Mouse (Mus musculus) CH12.LX (cell line): Measurements from ENCODE around the gene Strc. TPM values are rescaled to one million over a fixed set of nuclear protein-coding genes. Genes with fewer than 3 reads are reported as not detected.

Experiments used
- DNase-seq: peaks from one replicate; pipeline ENCODE4 v3.0.0-alpha.2; 2013; ENCODE audit errors: extremely low read depth
- H3K27ac ChIP-seq: 2 replicates; pipeline ENCODE4 v1.5.1; 2012; ENCODE audit warnings: low read depth, mild to moderate bottlenecking, control low read depth, moderate library complexity; ENCODE audit not compliant: insufficient read depth
- H3K27me3 ChIP-seq: replicated peaks from 2 replicates; pipeline ENCODE3; 2012; ENCODE audit warnings: inconsistent platforms
- H3K36me3 ChIP-seq, 2 experiments: replicated peaks in 1 of 2; 2 replicates each; pipeline versions ENCODE3 to v1.6.1; 2012; ENCODE audit warnings: inconsistent platforms in 1 of 2, low read length in 1 of 2, mild to moderate bottlenecking in 1 of 2, mixed read lengths in 1 of 2, moderate library complexity in 1 of 2; ENCODE audit not compliant: control insufficient read depth in 1 of 2, insufficient read depth in 1 of 2
- H3K4me1 ChIP-seq, 2 experiments: 2 replicates each; pipeline ENCODE4 v1.6.1; 2012; ENCODE audit warnings: inconsistent platforms in 1 of 2, moderate library complexity in 1 of 2; ENCODE audit not compliant: insufficient read depth in 2 of 2, control insufficient read depth in 1 of 2
- H3K4me2 ChIP-seq: 2 replicates; pipeline ENCODE4 v1.6.1; 2012; ENCODE audit warnings: low read depth, mild to moderate bottlenecking, control low read depth; ENCODE audit not compliant: poor library complexity, insufficient read depth, severe bottlenecking
- H3K4me3 ChIP-seq, 3 experiments: fragments of 150-350 bp in 1 of 3; sonication (generic) in 1 of 3; replicated peaks in 1 of 3; 2 replicates each; pipeline versions ENCODE3 to v1.5.1; 2011 to 2012; ENCODE audit warnings: low read depth in 2 of 3, low read length in 2 of 3, mild to moderate bottlenecking in 2 of 3, moderate library complexity in 2 of 3, control low read depth in 1 of 3, improper control_type of control experiment in 1 of 3, inconsistent platforms in 1 of 3, mixed read lengths in 1 of 3; ENCODE audit not compliant: poor library complexity in 1 of 3
- H3K79me2 ChIP-seq: replicated peaks from 2 replicates; pipeline ENCODE4 v1.6.1; 2012; ENCODE audit warnings: mild to moderate bottlenecking, moderate library complexity; ENCODE audit not compliant: control insufficient read depth, poor library complexity, insufficient read depth, severe bottlenecking; ENCODE audit errors: extremely low read depth
- H3K9ac ChIP-seq: 2 replicates; pipeline ENCODE4 v1.6.1; 2012; ENCODE audit warnings: low read depth, mild to moderate bottlenecking, control low read depth, moderate library complexity; ENCODE audit not compliant: insufficient read depth
- H3K9me3 ChIP-seq: replicated peaks from 2 replicates; pipeline ENCODE3; 2012; ENCODE audit warnings: low read length, inconsistent platforms, mixed read lengths
- CHD1 ChIP-seq: IDR thresholded peaks from 2 replicates; pipeline ENCODE4 v1.6.1; 2012; ENCODE audit warnings: low read depth, low read length, improper control_type of control experiment, inconsistent platforms
- CHD2 ChIP-seq: IDR thresholded peaks from 2 replicates; pipeline ENCODE4 v1.6.1; 2011; ENCODE audit warnings: low read length, improper control_type of control experiment
- CTCF ChIP-seq, 2 experiments: IDR thresholded peaks in 1 of 2; conservative IDR thresholded peaks in 1 of 2; 2 replicates each; pipeline ENCODE4 v1.5.1; 2011 to 2012; ENCODE audit warnings: low read depth in 2 of 2, low read length in 2 of 2, improper control_type of control experiment in 1 of 2, inconsistent platforms in 1 of 2, mild to moderate bottlenecking in 1 of 2, moderate library complexity in 1 of 2
- ELF1 ChIP-seq: IDR thresholded peaks from 2 replicates; pipeline ENCODE4 v1.6.1; 2014; ENCODE audit warnings: low read depth, mild to moderate bottlenecking, inconsistent platforms, low read length, improper control_type of control experiment
- EP300 ChIP-seq: IDR thresholded peaks from 2 replicates; pipeline ENCODE4 v1.6.1; 2011; ENCODE audit warnings: low read length, improper control_type of control experiment
- ETS1 ChIP-seq: conservative IDR thresholded peaks from 2 replicates; pipeline ENCODE4 v1.6.1; 2012; ENCODE audit warnings: low read depth, mild to moderate bottlenecking, inconsistent platforms, low read length, improper control_type of control experiment, moderate library complexity
- IRF4 ChIP-seq: IDR thresholded peaks from 2 replicates; pipeline ENCODE4 v1.6.1; 2014; ENCODE audit warnings: low read depth, mild to moderate bottlenecking, inconsistent platforms, low read length, improper control_type of control experiment
- JUN ChIP-seq: IDR thresholded peaks from 2 replicates; pipeline ENCODE4 v1.6.1; 2011; ENCODE audit warnings: low read depth, mild to moderate bottlenecking, low read length, improper control_type of control experiment, moderate library complexity; ENCODE audit not compliant: insufficient read depth
- MAX ChIP-seq: IDR thresholded peaks from 2 replicates; pipeline ENCODE4 v1.6.1; 2011; ENCODE audit warnings: low read length, improper control_type of control experiment
- MAZ ChIP-seq: IDR thresholded peaks from 2 replicates; pipeline ENCODE4 v1.6.1; 2012; ENCODE audit warnings: low read depth, mild to moderate bottlenecking, inconsistent platforms, low read length, improper control_type of control experiment, moderate library complexity
- MXI1 ChIP-seq: IDR thresholded peaks from 2 replicates; pipeline ENCODE4 v1.6.1; 2011; ENCODE audit warnings: mild to moderate bottlenecking, low read depth, low read length, improper control_type of control experiment
- MYC ChIP-seq: IDR thresholded peaks from 2 replicates; pipeline ENCODE4 v1.6.1; 2011; ENCODE audit warnings: low read depth, mild to moderate bottlenecking, improper control_type of control experiment, low read length
- NRF1 ChIP-seq: IDR thresholded peaks from 2 replicates; pipeline ENCODE4 v1.6.1; 2014; ENCODE audit warnings: low read depth, mild to moderate bottlenecking, inconsistent platforms, low read length, improper control_type of control experiment, moderate library complexity
- PAX5 ChIP-seq: IDR thresholded peaks from 2 replicates; pipeline ENCODE4 v1.6.1; 2012; ENCODE audit warnings: low read length, inconsistent platforms, mixed read lengths
- POLR2A ChIP-seq: IDR thresholded peaks from 2 replicates; pipeline ENCODE4 v1.6.1; 2011; ENCODE audit warnings: low read depth, mild to moderate bottlenecking, improper control_type of control experiment, low read length
- RAD21 ChIP-seq: IDR thresholded peaks from 2 replicates; pipeline ENCODE4 v1.6.1; 2011; ENCODE audit warnings: low read depth, mild to moderate bottlenecking, low read length, improper control_type of control experiment, moderate library complexity
- SIN3A ChIP-seq: IDR thresholded peaks from 2 replicates; pipeline ENCODE4 v1.6.1; 2012; ENCODE audit warnings: low read length, improper control_type of control experiment, inconsistent platforms
- SMC3 ChIP-seq: IDR thresholded peaks from 2 replicates; pipeline ENCODE4 v1.6.1; 2011; ENCODE audit warnings: low read depth, low read length, improper control_type of control experiment
- TBP ChIP-seq: conservative IDR thresholded peaks from 2 replicates; pipeline ENCODE4 v1.6.1; 2011; ENCODE audit warnings: low read depth, low read length, improper control_type of control experiment
- ZC3H11A ChIP-seq: IDR thresholded peaks from 2 replicates; pipeline ENCODE4 v1.6.1; 2012; ENCODE audit warnings: low read depth, mild to moderate bottlenecking, inconsistent platforms, low read length, improper control_type of control experiment
- ZKSCAN1 ChIP-seq: IDR thresholded peaks from 2 replicates; pipeline ENCODE4 v1.6.1; 2012; ENCODE audit warnings: low read depth, inconsistent platforms, low read length, improper control_type of control experiment, borderline replicate concordance
- ZNF384 ChIP-seq: IDR thresholded peaks from 2 replicates; pipeline ENCODE4 v1.6.1; 2012; ENCODE audit warnings: low read depth, low read length, improper control_type of control experiment, inconsistent platforms
- dilution Hi-C: fragments of 300-500 bp; cut with MboI; formaldehyde crosslinking; loops from 2 replicates; pipeline ENCODE4 v1.14.3; 2020; ENCODE audit warnings: low sequenced_read_pairs; ENCODE audit not compliant: extremely low pct_unique_long_range_greater_than_20kb, extremely low pct_ligation_motif_present
- in situ Hi-C: fragments of 300-500 bp; cut with MboI; formaldehyde crosslinking; loops from 3 replicates; pipeline ENCODE4 v1.14.3; 2019; ENCODE audit warnings: low sequenced_read_pairs, low pct_ligation_motif_present, low pct_unique_long_range_greater_than_20kb, mixed read lengths
- polyA plus RNA-seq: library from polyadenylated mRNA; unstranded; fragments of >175 nt; gene quantifications from 2 replicates; pipeline ENCODE4 v1.2.1, GENCODE M21; 2012; ENCODE audit warnings: low read depth; ENCODE audit not compliant: insufficient read length
- total RNA-seq, 2 experiments: library from RNA; depleted of rRNA; stranded (reverse); fragments of 300-350 nt in 1 of 2; fragments of >200 nt in 1 of 2; gene quantifications; 2 replicates each; pipeline ENCODE4 v1.2.3; 2012 to 2014

Gene Strc
- total and polyA plus RNA-seq, 3 experiments = 1.6 to 9.2 (median 6.3) TPM

DNA sequence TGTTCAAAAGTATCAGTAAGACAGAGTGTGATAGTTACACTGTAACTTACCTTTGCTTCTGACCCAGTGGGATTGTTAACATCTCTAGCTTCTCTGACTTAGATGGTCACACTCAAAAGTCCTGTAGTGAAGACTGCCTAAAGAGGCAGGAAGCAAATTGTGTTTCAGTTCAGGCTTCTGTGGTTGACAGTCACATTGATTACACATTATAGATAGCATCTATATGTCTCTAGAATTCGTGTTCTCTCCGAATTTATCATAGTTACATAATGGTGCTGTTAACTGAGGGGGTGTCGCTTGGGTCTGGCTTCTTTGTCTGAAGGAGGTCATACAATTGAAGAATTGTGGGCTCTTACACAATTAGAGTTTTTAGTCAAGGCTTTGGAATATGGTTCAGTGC is 28.1 kb upstream of the Strc start:
- DNase-seq = no peak
- Histone ChIP-seq H3K9ac (peak overlapping the region; percentile 96; the same call in 1 of the 2 replicates), H3K79me2 (peaks cover 59% of the 10 kb centered on the region), H3K4me1 (peaks cover 8 to 54% of the 10 kb centered on the region in 2 experiments; a peak in 3 of 4 replicates), H3K27me3 (no peaks in the 10 kb centered on the region), H3K4me2 (peak overlapping the region; percentile 94), H3K27ac (no peak overlapping the region), H3K4me3 (peak overlapping the region; percentile 43 to 96 (median 72)), H3K9me3 (no peaks in the 10 kb centered on the region), H3K36me3 (peaks cover 8 to 39% of the 10 kb centered on the region in 2 experiments)
- dilution Hi-C loops (no loop called here), in situ Hi-C loops (no loop called here)
- TF ChIP-seq SIN3A = 0 out of 2 replicates have a peak, but pooled peaks have one; percentile 14
- TF ChIP-seq MAZ = no peak

GRCm38 (mm10) chr2:121414139-121414685 is 27.2 kb upstream of the Strc start:
- peak; percentile 77 for DNase-seq
- H3K4me1 ChIP-seq = peaks cover 8 to 48% of the 10 kb centered on the region in 2 experiments; a peak in 3 of 4 replicates

DNA sequence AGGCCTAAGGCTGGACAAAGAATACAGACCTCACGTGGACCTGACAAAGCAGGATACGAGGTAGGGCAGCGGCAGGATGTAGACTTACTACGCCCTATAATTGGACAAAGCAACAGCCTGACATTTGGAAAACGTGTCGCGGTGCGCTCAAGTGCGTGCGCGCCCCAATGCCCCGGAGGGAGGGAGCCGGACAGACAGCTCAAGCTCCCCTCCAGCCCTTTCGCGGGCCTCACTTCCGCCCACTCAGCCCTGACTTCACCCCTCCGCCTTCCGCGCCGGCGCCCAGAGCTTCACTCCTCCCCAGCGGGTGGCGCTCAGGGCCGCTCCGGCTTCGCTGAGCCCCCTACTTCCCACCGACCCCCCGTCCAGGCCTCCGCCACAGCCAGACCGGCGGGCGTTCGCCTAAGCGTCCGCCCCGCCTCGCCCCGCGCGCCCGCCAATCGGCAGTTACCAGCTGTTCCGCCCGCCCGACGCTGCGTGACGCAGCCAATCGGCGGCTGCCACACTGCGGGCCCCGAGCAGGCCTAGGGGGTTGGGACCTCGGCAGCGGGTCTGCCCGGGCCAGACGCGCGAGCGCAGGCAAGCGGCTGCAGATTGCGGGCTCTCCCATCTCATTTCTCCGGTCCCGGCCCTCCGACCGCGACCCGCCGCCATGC is 26.5 kb upstream of the Strc start, which contains the start of the genes Pdia3 and Catsper2:
Gene Pdia3 (plus strand): TSS at position 389 of the 656 bp plus-strand sequence.
Gene Catsper2 (minus strand): TSS at position 406 of the 656 bp plus-strand sequence.
- Histone ChIP-seq H3K4me1 (peaks cover 3 to 41% of the 10 kb centered on the region in 2 experiments; a peak in 3 of 4 replicates), H3K79me2 (peaks cover 47% of the 10 kb centered on the region), H3K4me2 (peak within 1 kb of the TSS; percentile 62), H3K9ac (peak within 1 kb of the TSS; percentile 96), H3K9me3 (no peaks in the 10 kb centered on the region), H3K4me3 (peak within 1 kb of the TSS; percentile 79 to 96 (median 94)), H3K36me3 (peaks cover 5 to 27% of the 10 kb centered on the region in 2 experiments), H3K27ac (peak within 1 kb of the TSS; percentile 85), H3K27me3 (no peaks in the 10 kb centered on the region)
- in situ Hi-C loops (no loop called here), dilution Hi-C loops (no loop called here)
- DNase-seq = peak; percentile 88
- TF ChIP-seq RAD21 = peak; percentile 13; the same call in 1 of the 2 replicates
- TF ChIP-seq IRF4 = 0 out of 2 replicates have a peak, but pooled peaks have one; percentile 3
- TF ChIP-seq JUN = no peak
- no peak for TF ChIP-seq ETS1
- peak; percentile 72 for TF ChIP-seq NRF1
- peak in 1 of 2 experiments; percentile 49; a peak in 2 of 4 replicates for TF ChIP-seq CTCF (conservative IDR thresholded peaks at IDR 0.05 in 1 of 2, IDR thresholded peaks at IDR 0.05 in 1 of 2; ENCODE audit: low read depth in 2 of 2, low read length in 2 of 2)
- peak; percentile 95 for TF ChIP-seq POLR2A
- TF ChIP-seq MXI1 = peak; percentile 80
- no peak for TF ChIP-seq CHD1
- no peak for TF ChIP-seq ZKSCAN1
- peak; percentile 13; the same call in 1 of the 2 replicates for TF ChIP-seq SMC3
- TF ChIP-seq EP300 = no peak
- peak; percentile 78 for TF ChIP-seq TBP
- TF ChIP-seq ZC3H11A = no peak
- TF ChIP-seq MAX = peak; percentile 67; the same call in 1 of the 2 replicates
- TF ChIP-seq PAX5 = no peak

More at GRCm38 (mm10) chr2:121414139-121414685, 27.2 kb upstream of the Strc start:
- Histone ChIP-seq H3K9me3 (no peaks in the 10 kb centered on the region), H3K4me2 (peak overlapping the region; percentile 62), H3K27me3 (no peaks in the 10 kb centered on the region), H3K27ac (peak overlapping the region; percentile 85), H3K4me3 (peak overlapping the region; percentile 72 to 96 (median 94)), H3K9ac (peak overlapping the region; percentile 96), H3K79me2 (peaks cover 54% of the 10 kb centered on the region), H3K36me3 (peaks cover 5 to 34% of the 10 kb centered on the region in 2 experiments)
- dilution Hi-C loops = no loop called here
- in situ Hi-C loops = no loop called here
- TF ChIP-seq ZC3H11A = no peak
- TF ChIP-seq ETS1 = 0 out of 2 replicates have a peak, but pooled peaks have one; percentile 17
- TF ChIP-seq MAX = peak; percentile 18; the same call in 1 of the 2 replicates
- TF ChIP-seq ZNF384 = peak; percentile 64
- TF ChIP-seq PAX5 = no peak
- 0 out of 2 replicates have a peak, but pooled peaks have one; percentile 18 for TF ChIP-seq EP300
- peak; percentile 59 for TF ChIP-seq ELF1
- peak; percentile 84 for TF ChIP-seq SIN3A
- TF ChIP-seq CHD1 = peak; percentile 82
- peak; percentile 73 for TF ChIP-seq CHD2
- TF ChIP-seq MXI1 = peak; percentile 58
- no peak for TF ChIP-seq TBP
- TF ChIP-seq MYC = 0 out of 2 replicates have a peak, but pooled peaks have one; percentile 45
- TF ChIP-seq SMC3 = no peak
